Mouse (Mus musculus) forebrain, embryonic 11.5 days (tissue): ENCODE results near the gene Il6ra. TPM values are rescaled to one million over a fixed set of nuclear protein-coding genes. Genes with fewer than 3 reads are reported as not detected.
"Not testable (repeated sequence)": the region's sequence is repeated elsewhere in the genome, so short reads cannot be mapped to it uniquely, and the experiment has no call there.

Experiments
- ATAC-seq: fragments of 200-750 bp; cut with Nextera tagmentation; replicated peaks from 2 replicates; pipeline ENCODE4 v1.8.0; 2017; ENCODE audit warnings: moderate TSS enrichment; ENCODE audit not compliant: low FRiP score
- DNase-seq: peaks from one replicate; pipeline ENCODE4 v3.0.0-alpha.2; 2017; ENCODE audit warnings: low spot score
- H3K27ac ChIP-seq: fragments of 300-500 bp; sonication (generic); 2 replicates; pipeline ENCODE4 v1.5.1; 2014; ENCODE audit warnings: low read depth, low read length
- H3K27me3 ChIP-seq: fragments of 300-500 bp; sonication (generic); 2 replicates; pipeline ENCODE4 v1.6.1; 2014; ENCODE audit warnings: mild to moderate bottlenecking, low read length, mixed read lengths; ENCODE audit not compliant: control insufficient read depth, insufficient read depth
- H3K36me3 ChIP-seq: fragments of 300-500 bp; sonication (generic); 2 replicates; pipeline ENCODE4 v1.6.1; 2014; ENCODE audit warnings: mild to moderate bottlenecking, low read length, moderate library complexity, mixed read lengths; ENCODE audit not compliant: control insufficient read depth, insufficient read depth
- H3K4me1 ChIP-seq: fragments of 300-500 bp; sonication (generic); replicated peaks from 2 replicates; pipeline ENCODE4 v1.6.1; 2014; ENCODE audit warnings: low read length, mixed read lengths; ENCODE audit not compliant: control insufficient read depth, insufficient read depth
- H3K4me2 ChIP-seq: fragments of 300-500 bp; sonication (generic); 2 replicates; pipeline ENCODE4 v1.6.1; 2014; ENCODE audit warnings: low read depth, mild to moderate bottlenecking, low read length, moderate library complexity, mixed read lengths; ENCODE audit not compliant: severe bottlenecking
- H3K4me3 ChIP-seq: fragments of 300-500 bp; sonication (generic); 2 replicates; pipeline ENCODE4 v1.5.1; 2014; ENCODE audit warnings: low read depth, low read length
- H3K9ac ChIP-seq: fragments of 300-500 bp; sonication (generic); 2 replicates; pipeline ENCODE4 v1.6.1; 2014; ENCODE audit warnings: low read length
- H3K9me3 ChIP-seq: fragments of 300-500 bp; sonication (generic); 2 replicates; pipeline ENCODE4 v1.6.1; 2016; ENCODE audit warnings: low read length, mixed read lengths; ENCODE audit not compliant: control insufficient read depth
- WGBS: fragments of 180-500 bp; shearing (Covaris S2); extraction: QIAGEN DNeasy Blood & Tissue Kit; methylation state at CpG from one replicate; pipeline ENCODE4 v1.1.7; 2014; 5-methylcytosine and 5-hydroxymethylcytosine counted together
- polyA plus RNA-seq: library from polyadenylated mRNA; unstranded; fragments of >200 nt; fragmentation: Nextera tagmentation; extraction: Ambion mirVana; gene quantifications from 2 replicates; pipeline ENCODE4 v1.2.1, GENCODE M21; 2014

Gene Il6ra
- polyA plus RNA-seq, 1 experiment from 2014 or later, result 0.27 TPM

DNA sequence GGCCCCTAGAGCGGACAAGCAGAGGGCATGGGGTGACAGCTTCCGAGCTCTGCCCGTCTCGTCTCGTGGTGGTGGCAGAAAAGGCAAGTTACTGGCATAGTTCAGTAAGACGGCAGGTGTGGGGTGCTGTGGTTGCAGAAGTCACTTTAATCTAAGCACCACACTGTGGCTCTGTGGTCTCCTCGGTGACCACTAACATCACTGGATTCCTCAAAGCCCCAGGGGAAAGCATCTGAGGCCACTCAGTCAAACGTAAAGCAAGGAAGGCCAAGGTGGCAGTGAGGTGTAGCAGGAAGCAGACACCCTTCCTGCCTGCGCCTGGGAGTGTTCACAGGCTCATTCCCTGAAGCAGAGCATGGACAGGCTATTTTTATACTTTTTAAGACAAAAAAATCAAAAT, 43.4 kb downstream of the Il6ra start:
- Histone ChIP-seq H3K4me3 (no peak overlapping the region), H3K4me2 (no peak overlapping the region), H3K27ac (no peak overlapping the region), H3K9me3 (no peaks in the 10 kb centered on the region), H3K4me1 (peaks cover 2% of the 10 kb centered on the region; the same call in 1 of the 2 replicates), H3K36me3 (no peaks in the 10 kb centered on the region), H3K27me3 (no peaks in the 10 kb centered on the region), H3K9ac (no peak overlapping the region)
- ATAC-seq (no peak), DNase-seq (no peak)
- 72% methylated on average over 9 of the region's 9 CpGs for WGBS

GRCm38 (mm10) chr3:89868956-89869355, 44.0 kb downstream of the Il6ra start:
- H3K4me1 ChIP-seq, result peaks cover 2% of the 10 kb centered on the region; the same call in 1 of the 2 replicates
- no peak overlapping the region for H3K4me3 ChIP-seq
- no peaks in the 10 kb centered on the region for H3K27me3 ChIP-seq
- H3K9me3 ChIP-seq, result no peaks in the 10 kb centered on the region
- DNase-seq, result no peak
- H3K36me3 ChIP-seq, result no peaks in the 10 kb centered on the region
- H3K9ac ChIP-seq, result no peak overlapping the region
- H3K4me2 ChIP-seq, result no peak overlapping the region
- no peak overlapping the region for H3K27ac ChIP-seq
- 68% methylated on average over 9 of the region's 9 CpGs for WGBS
- no peak for ATAC-seq

GRCm38 (mm10) chr3:89868357-89868756, 44.6 kb downstream of the Il6ra start:
- Histone ChIP-seq H3K9me3 (no peaks in the 10 kb centered on the region), H3K36me3 (no peaks in the 10 kb centered on the region), H3K4me2 (no peak overlapping the region), H3K4me3 (no peak overlapping the region), H3K4me1 (peaks cover 2% of the 10 kb centered on the region; the same call in 1 of the 2 replicates), H3K9ac (no peak overlapping the region), H3K27ac (no peak overlapping the region), H3K27me3 (no peaks in the 10 kb centered on the region)
- no peak for DNase-seq
- no peak for ATAC-seq
- 40% methylated on average over 7 of the region's 7 CpGs for WGBS

- ATAC-seq, result no peak
- no peak for DNase-seq
- Histone ChIP-seq H3K27me3 (no peaks in the 10 kb centered on the region), H3K36me3 (no peaks in the 10 kb centered on the region), H3K4me3 (no peak overlapping the region), H3K4me2 (no peak overlapping the region), H3K9ac (no peak overlapping the region), H3K27ac (no peak overlapping the region), H3K9me3 (no peaks in the 10 kb centered on the region), H3K4me1 (peaks cover 2% of the 10 kb centered on the region; the same call in 1 of the 2 replicates)
- WGBS, result 53% methylated on average over 4 of the region's 4 CpGs
These were observed 45.3 kb downstream of the Il6ra start for GRCm38 (mm10) chr3:89867651-89868050.

GRCm38 (mm10) chr3:89865764-89866163, 47.2 kb downstream of the Il6ra start:
- no peaks in the 10 kb centered on the region for H3K36me3 ChIP-seq
- no peak overlapping the region for H3K27ac ChIP-seq
- WGBS, result 82% methylated on average over 4 of the region's 4 CpGs
- ATAC-seq (no peak), DNase-seq (no peak)
- H3K4me1 ChIP-seq, result peaks cover 7% of the 10 kb centered on the region; the same call in 1 of the 2 replicates
- no peaks in the 10 kb centered on the region for H3K27me3 ChIP-seq
- H3K9me3 ChIP-seq, result no peaks in the 10 kb centered on the region
- no peak overlapping the region for H3K4me3 ChIP-seq
- no peak overlapping the region for H3K9ac ChIP-seq
- no peak overlapping the region for H3K4me2 ChIP-seq

GRCm38 (mm10) chr3:89865020-89865419, 48.0 kb downstream of the Il6ra start:
- no peaks in the 10 kb centered on the region for H3K9me3 ChIP-seq
- 73% methylated on average over 6 of the region's 6 CpGs for WGBS
- DNase-seq (no peak), ATAC-seq (no peak)
- no peak overlapping the region for H3K9ac ChIP-seq
- no peak overlapping the region for H3K4me3 ChIP-seq
- H3K27me3 ChIP-seq, result no peaks in the 10 kb centered on the region
- peaks cover 8% of the 10 kb centered on the region; the same call in 1 of the 2 replicates for H3K4me1 ChIP-seq
- H3K27ac ChIP-seq, result no peak overlapping the region
- H3K36me3 ChIP-seq, result no peaks in the 10 kb centered on the region
- no peak overlapping the region for H3K4me2 ChIP-seq

DNA sequence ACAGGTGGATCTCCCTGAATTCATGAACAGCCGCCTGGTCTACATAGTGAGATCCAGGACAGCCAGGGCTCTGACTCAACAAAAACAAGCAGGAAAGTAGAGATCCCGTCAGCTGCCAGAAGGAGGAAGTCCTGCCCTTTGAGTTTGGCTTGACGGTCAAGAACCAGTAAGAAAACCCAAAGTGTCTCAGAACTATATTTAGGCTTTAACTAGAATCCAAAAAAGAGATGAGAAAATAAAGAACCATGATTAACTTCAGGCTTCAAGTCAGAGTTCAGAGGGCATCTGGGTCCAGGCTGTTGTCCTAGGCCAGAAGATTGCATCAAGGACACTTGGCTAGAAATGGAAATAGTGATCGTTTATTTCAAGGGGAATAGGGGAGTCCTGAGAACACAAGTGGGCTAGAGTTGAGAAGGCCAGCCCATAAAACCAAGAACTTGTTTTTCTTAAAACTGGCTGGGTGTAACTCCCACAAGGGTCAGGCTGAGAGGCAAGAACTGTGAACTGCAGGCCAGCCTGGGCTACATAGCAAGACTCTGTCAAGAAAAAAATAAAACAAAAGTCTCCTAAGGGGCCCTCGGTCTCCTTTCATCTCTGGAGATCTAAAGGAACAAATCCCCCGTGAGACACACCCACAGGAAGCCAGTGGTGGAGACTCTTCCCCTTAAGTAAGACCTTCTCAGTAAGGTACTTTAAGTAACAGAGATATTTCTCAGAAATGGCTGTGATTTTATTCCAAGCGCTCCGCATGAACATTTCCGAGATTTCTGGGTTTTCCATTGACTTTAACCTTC, 49.1 kb downstream of the Il6ra start:
- no peak overlapping the region for H3K27ac ChIP-seq
- no peaks in the 10 kb centered on the region for H3K27me3 ChIP-seq
- DNase-seq, result no peak
- peaks cover 8% of the 10 kb centered on the region; the same call in 1 of the 2 replicates for H3K4me1 ChIP-seq
- H3K36me3 ChIP-seq, result no peaks in the 10 kb centered on the region
- H3K9ac ChIP-seq, result no peak overlapping the region
- 85% methylated on average over 9 of the region's 9 CpGs for WGBS
- no peak for ATAC-seq
- H3K4me3 ChIP-seq, result no peak overlapping the region
- H3K4me2 ChIP-seq, result no peak overlapping the region
- H3K9me3 ChIP-seq, result no peaks in the 10 kb centered on the region

GRCm38 (mm10) chr3:89863276-89863675, 49.7 kb downstream of the Il6ra start:
- not testable (repeated sequence) for H3K4me3 ChIP-seq, H3K4me1 ChIP-seq, H3K9me3 ChIP-seq, H3K9ac ChIP-seq, H3K36me3 ChIP-seq, H3K4me2 ChIP-seq, DNase-seq, ATAC-seq, H3K27me3 ChIP-seq, H3K27ac ChIP-seq
- 86% methylated on average over 3 of the region's 3 CpGs for WGBS
